Mouse (Mus musculus): ENCODE data around the gene Isoc2a. TPM values are rescaled to one million over a fixed set of nuclear protein-coding genes. Genes with fewer than 3 reads are reported as not detected.
A peak's percentile ranks its signal among the peaks of the same experiment; 100 is the strongest.

Gene Isoc2a
- polyA plus RNA-seq, 1 experiment from 2014 or later, result 0.72 TPM

DNA sequence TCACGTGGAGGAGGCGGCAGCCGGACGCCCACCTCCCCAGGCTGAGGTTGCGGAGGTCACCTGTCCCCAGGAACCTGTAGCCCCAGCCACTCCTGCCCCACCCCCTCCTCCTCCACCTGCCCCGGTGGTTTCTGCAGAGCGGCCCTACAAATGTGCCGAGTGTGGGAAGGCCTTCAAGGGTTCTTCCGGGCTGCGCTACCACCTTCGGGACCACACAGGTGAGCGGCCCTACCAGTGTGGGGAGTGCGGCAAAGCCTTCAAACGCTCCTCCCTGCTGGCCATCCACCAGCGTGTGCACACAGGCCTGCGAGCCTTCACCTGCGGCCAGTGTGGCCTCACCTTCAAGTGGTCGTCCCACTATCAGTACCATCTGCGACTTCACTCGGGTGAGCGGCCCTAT is 43.0 kb downstream of the Isoc2a start:
- WGBS, result 85% methylated on average over 21 of the region's 21 CpGs
- H3K4me2 ChIP-seq (ENCODE audit: low read length), result no peak overlapping the region
- peaks cover 31% of the 10 kb centered on the region for H3K4me1 ChIP-seq (replicated peaks; ENCODE audit: insufficient read depth, low read length)
- H3K27me3 ChIP-seq (ENCODE audit: insufficient read depth, low read length), result no peaks in the 10 kb centered on the region
- ATAC-seq (replicated peaks; ENCODE audit: low FRiP score, low read depth) (no peak), DNase-seq (ENCODE audit: low spot score) (no peak)
- H3K4me3 ChIP-seq (replicated peaks; ENCODE audit: low read depth, low read length), result no peak overlapping the region
- H3K9me3 ChIP-seq (replicated peaks; ENCODE audit: low read length), result no peaks in the 10 kb centered on the region
- peaks cover 32% of the 10 kb centered on the region for H3K36me3 ChIP-seq (ENCODE audit: insufficient read depth, low read length)
- H3K27ac ChIP-seq, result no peak overlapping the region
- H3K9ac ChIP-seq (ENCODE audit: low read depth, low read length), result no peak overlapping the region
- no peak for TF ChIP-seq CTCF (IDR thresholded peaks at IDR 0.05; ENCODE audit: low read depth)

- 92% methylated on average over 19 of the region's 19 CpGs for WGBS
- Histone ChIP-seq H3K27me3 (ENCODE audit: insufficient read depth, low read length) (no peaks in the 10 kb centered on the region), H3K4me3 (replicated peaks; ENCODE audit: low read depth, low read length) (no peak overlapping the region), H3K9ac (ENCODE audit: low read depth, low read length) (no peak overlapping the region), H3K36me3 (ENCODE audit: insufficient read depth, low read length) (peaks cover 32% of the 10 kb centered on the region), H3K27ac (peak overlapping the region; percentile 54), H3K4me2 (ENCODE audit: low read length) (no peak overlapping the region), H3K9me3 (replicated peaks; ENCODE audit: low read length) (no peaks in the 10 kb centered on the region), H3K4me1 (replicated peaks; ENCODE audit: insufficient read depth, low read length) (peaks cover 31% of the 10 kb centered on the region)
- DNase-seq (ENCODE audit: low spot score) (no peak), ATAC-seq (replicated peaks; ENCODE audit: low FRiP score, low read depth) (no peak)
- TF ChIP-seq CTCF (IDR thresholded peaks at IDR 0.05; ENCODE audit: low read depth), result no peak
Measured at GRCm38 (mm10) chr7:4920496-4920895, 43.5 kb downstream of the Isoc2a start.

DNA sequence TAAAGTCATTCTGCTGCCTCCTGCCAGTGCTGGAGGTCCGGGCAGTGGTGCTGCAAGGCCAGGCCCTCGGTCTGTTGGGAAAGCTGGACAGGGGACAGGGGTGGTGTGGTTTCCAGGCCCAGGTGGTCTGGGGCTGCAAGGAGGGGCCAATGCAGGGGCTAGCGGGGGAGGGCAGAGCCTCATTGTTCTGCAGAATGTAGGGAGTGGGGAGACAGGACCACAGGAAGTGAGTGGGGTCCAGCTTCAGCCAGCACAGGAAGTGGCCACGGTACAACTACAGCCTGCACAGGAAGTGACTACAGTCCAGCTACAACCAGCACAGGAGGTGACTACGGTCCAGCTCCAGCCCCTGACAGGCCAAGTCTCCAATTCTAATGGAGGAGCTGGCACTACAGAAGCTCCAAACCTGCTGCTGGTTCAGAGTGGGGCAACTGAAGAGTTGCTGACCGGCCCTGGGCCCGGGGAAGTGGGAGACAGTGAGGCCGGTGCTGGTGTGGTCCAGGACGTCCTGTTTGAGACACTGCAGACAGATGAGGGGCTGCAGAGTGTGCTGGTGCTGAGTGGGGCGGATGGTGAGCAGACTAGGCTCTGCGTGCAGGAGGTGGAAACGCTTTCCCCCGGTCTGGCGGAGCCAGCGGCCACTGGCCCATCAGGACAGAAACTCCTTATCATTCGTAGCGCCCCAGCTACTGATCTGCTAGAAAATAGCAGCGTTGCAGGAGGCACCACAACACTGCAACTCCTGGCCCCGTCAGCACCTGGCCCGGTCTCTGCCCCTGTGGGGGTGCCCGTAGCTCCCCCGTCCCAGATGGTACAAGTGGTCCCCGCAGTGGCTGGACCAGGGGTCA is 44.2 kb downstream of the Isoc2a start:
- Histone ChIP-seq H3K27ac (peak overlapping the region; percentile 54), H3K4me3 (replicated peaks; ENCODE audit: low read depth, low read length) (no peak overlapping the region), H3K4me2 (ENCODE audit: low read length) (no peak overlapping the region), H3K27me3 (ENCODE audit: insufficient read depth, low read length) (no peaks in the 10 kb centered on the region), H3K4me1 (replicated peaks; ENCODE audit: insufficient read depth, low read length) (peaks cover 30% of the 10 kb centered on the region), H3K36me3 (ENCODE audit: insufficient read depth, low read length) (peaks cover 32% of the 10 kb centered on the region), H3K9ac (ENCODE audit: low read depth, low read length) (no peak overlapping the region), H3K9me3 (replicated peaks; ENCODE audit: low read length) (no peaks in the 10 kb centered on the region)
- no peak for TF ChIP-seq CTCF (IDR thresholded peaks at IDR 0.05; ENCODE audit: low read depth)
- ATAC-seq (replicated peaks; ENCODE audit: low FRiP score, low read depth) (no peak), DNase-seq (ENCODE audit: low spot score) (peak; percentile 45)
- WGBS, result 55% methylated on average over 23 of the region's 23 CpGs

- DNase-seq (ENCODE audit: low spot score), result no peak
- no peak for ATAC-seq (replicated peaks; ENCODE audit: low FRiP score, low read depth)
- peak within 1 kb of the TSS; percentile 54 for H3K27ac ChIP-seq
- no peak for TF ChIP-seq CTCF (IDR thresholded peaks at IDR 0.05; ENCODE audit: low read depth)
- peak within 1 kb of the TSS; percentile 62 for H3K4me2 ChIP-seq (ENCODE audit: low read length)
- peak within 1 kb of the TSS; percentile 21 for H3K4me3 ChIP-seq (replicated peaks; ENCODE audit: low read depth, low read length)
- peaks cover 32% of the 10 kb centered on the region for H3K36me3 ChIP-seq (ENCODE audit: insufficient read depth, low read length)
- H3K9ac ChIP-seq (ENCODE audit: low read depth, low read length), result peak within 1 kb of the TSS; percentile 14; the same call in 1 of the 2 replicates
- peaks cover 28% of the 10 kb centered on the region for H3K4me1 ChIP-seq (replicated peaks; ENCODE audit: insufficient read depth, low read length)
- WGBS, result 34% methylated on average over 8 of the region's 8 CpGs
- H3K9me3 ChIP-seq (replicated peaks; ENCODE audit: low read length), result no peaks in the 10 kb centered on the region
- H3K27me3 ChIP-seq (ENCODE audit: insufficient read depth, low read length), result no peaks in the 10 kb centered on the region
Measured at GRCm38 (mm10) chr7:4921824-4922482, 45.0 kb downstream of the Isoc2a start, which contains the start of gene Nat14. TSS of gene Nat14 (plus strand) at chr7:4922028.

DNA sequence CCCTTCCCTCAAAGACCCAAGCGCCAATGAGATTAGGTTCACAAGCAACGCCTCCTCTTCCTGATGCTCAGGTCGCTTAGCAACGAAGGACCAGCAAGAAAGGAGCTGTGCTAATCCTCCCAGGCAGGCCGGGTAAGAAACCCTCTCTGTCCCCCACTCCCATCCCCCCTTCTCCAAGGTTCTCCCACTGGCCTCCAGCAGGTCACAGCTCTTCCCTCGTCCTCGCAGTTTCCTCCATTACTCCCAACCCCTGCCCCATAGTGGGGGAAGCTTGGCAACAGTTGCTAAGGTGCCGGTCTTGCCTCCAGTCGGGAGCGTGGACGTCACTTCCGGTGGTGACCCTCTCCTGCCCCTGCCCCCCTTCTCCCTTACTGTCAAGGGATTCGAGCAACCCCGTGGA is 45.6 kb downstream of the Isoc2a start:
- H3K9me3 ChIP-seq (replicated peaks; ENCODE audit: low read length), result no peaks in the 10 kb centered on the region
- peak overlapping the region; percentile 14; the same call in 1 of the 2 replicates for H3K9ac ChIP-seq (ENCODE audit: low read depth, low read length)
- ATAC-seq (replicated peaks; ENCODE audit: low FRiP score, low read depth) (peak; percentile 52), DNase-seq (ENCODE audit: low spot score) (peak; percentile 84)
- peak overlapping the region; percentile 62 for H3K4me2 ChIP-seq (ENCODE audit: low read length)
- no peaks in the 10 kb centered on the region for H3K27me3 ChIP-seq (ENCODE audit: insufficient read depth, low read length)
- no peak for TF ChIP-seq CTCF (IDR thresholded peaks at IDR 0.05; ENCODE audit: low read depth)
- H3K4me3 ChIP-seq (replicated peaks; ENCODE audit: low read depth, low read length), result peak overlapping the region; percentile 21; the same call in 1 of the 2 replicates
- peaks cover 28% of the 10 kb centered on the region for H3K4me1 ChIP-seq (replicated peaks; ENCODE audit: insufficient read depth, low read length)
- 0% methylated on average over 14 of the region's 14 CpGs for WGBS
- H3K36me3 ChIP-seq (ENCODE audit: insufficient read depth, low read length), result peaks cover 30% of the 10 kb centered on the region
- peak overlapping the region; percentile 39; the same call in 1 of the 2 replicates for H3K27ac ChIP-seq

- WGBS, result 1% methylated on average over 14 of the region's 14 CpGs
- TF ChIP-seq CTCF (IDR thresholded peaks at IDR 0.05; ENCODE audit: low read depth), result peak; percentile 48
- Histone ChIP-seq H3K4me1 (replicated peaks; ENCODE audit: insufficient read depth, low read length) (peaks cover 28% of the 10 kb centered on the region), H3K36me3 (ENCODE audit: insufficient read depth, low read length) (peaks cover 27% of the 10 kb centered on the region), H3K4me2 (ENCODE audit: low read length) (peak overlapping the region; percentile 62), H3K27ac (peak overlapping the region; percentile 77), H3K9ac (ENCODE audit: low read depth, low read length) (peak overlapping the region; percentile 50; the same call in 1 of the 2 replicates), H3K27me3 (ENCODE audit: insufficient read depth, low read length) (no peaks in the 10 kb centered on the region), H3K9me3 (replicated peaks; ENCODE audit: low read length) (no peaks in the 10 kb centered on the region), H3K4me3 (replicated peaks; ENCODE audit: low read depth, low read length) (peak overlapping the region; percentile 21)
- ATAC-seq (replicated peaks; ENCODE audit: low FRiP score, low read depth), result no peak; the same call in 1 of the 2 replicates
- DNase-seq (ENCODE audit: low spot score), result peak; percentile 73
Measured at GRCm38 (mm10) chr7:4922931-4923565, 46.1 kb downstream of the Isoc2a start.

Data from kidney, postnatal 0 days (tissue).